Mouse (Mus musculus): ENCODE data around the gene Tspyl1. TPM values are rescaled to one million over a fixed set of nuclear protein-coding genes. Genes with fewer than 3 reads are reported as not detected.

The Tspyl1 gene
- polyA plus RNA-seq, 1 experiment: 33.6 TPM

DNA sequence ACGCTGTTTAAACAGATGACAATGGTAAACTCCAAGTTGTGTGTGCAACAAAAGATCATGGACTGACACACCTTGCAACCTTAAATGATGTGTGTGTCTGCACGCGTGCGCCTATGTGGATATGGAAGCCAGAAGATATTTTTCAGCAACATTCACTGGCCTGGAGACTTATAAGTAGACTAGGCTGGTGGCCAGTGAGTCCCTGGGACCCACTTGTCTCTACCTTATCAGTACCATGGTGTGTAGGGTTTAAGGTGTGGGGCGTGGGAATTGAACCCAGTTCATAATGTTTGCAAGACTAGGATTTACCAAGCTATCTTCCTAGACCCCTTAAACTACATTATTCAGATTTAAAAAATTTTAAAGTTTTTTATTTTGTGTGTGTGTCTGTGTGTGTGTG lies 45.2 kb downstream of the Tspyl1 start:
- 69% methylated on average over 5 of the region's 5 CpGs for WGBS
- no peak overlapping the region for H3K4me3 ChIP-seq (replicated peaks; ENCODE audit: extremely low read depth, low read depth, low read length)
- TF ChIP-seq POLR2A (IDR thresholded peaks at IDR 0.05; ENCODE audit: borderline replicate concordance, extremely low read depth, low read depth, low read length) (no peak), CTCF (IDR thresholded peaks at IDR 0.05; ENCODE audit: insufficient read depth, low read length) (no peak)
- DNase-seq: no peak
- H3K4me1 ChIP-seq (ENCODE audit: control insufficient read depth, insufficient read depth, low read length): no peaks in the 10 kb centered on the region

DNA sequence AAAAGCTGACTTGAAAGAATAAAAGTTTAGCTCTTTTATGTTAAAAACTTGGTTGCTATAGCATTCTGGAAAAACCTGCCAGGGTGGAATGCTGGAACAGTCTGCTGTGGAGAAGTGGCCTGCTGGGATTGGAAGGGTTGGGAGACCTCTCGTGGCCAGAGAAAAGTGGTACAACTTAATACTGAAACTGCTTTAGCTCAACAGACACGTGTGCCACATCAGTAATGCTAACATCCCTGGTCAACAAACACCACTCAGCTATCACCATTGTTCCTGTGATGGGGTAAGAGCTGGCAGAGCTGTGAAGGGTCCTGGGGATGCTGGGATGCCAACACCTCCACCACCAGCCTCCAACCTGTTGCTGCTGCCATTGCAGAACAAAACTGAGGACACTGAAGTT lies 46.3 kb downstream of the Tspyl1 start:
- Histone ChIP-seq H3K4me3 (replicated peaks; ENCODE audit: extremely low read depth, low read depth, low read length) (no peak overlapping the region), H3K4me1 (ENCODE audit: control insufficient read depth, insufficient read depth, low read length) (no peaks in the 10 kb centered on the region)
- DNase-seq: peak; percentile 21
- TF ChIP-seq CTCF (IDR thresholded peaks at IDR 0.05; ENCODE audit: insufficient read depth, low read length) (peak; percentile 75), POLR2A (IDR thresholded peaks at IDR 0.05; ENCODE audit: borderline replicate concordance, extremely low read depth, low read depth, low read length) (no peak)
- 7% methylated on average over 2 of the region's 2 CpGs for WGBS

Other genes starting within 250 kb of the Tspyl1 start
- gene Trappc3l, start 244.6 kb upstream of the Tspyl1 start, polyA plus RNA-seq (2012; rRNA removed): not detected in 2 replicates
- not detected in 2 replicates for gene Calhm4, start 237.9 kb upstream of the Tspyl1 start, polyA plus RNA-seq (2012; rRNA removed)
- 0.49 and 1.2 TPM in 2 replicates for gene Calhm5, start 185.7 kb upstream of the Tspyl1 start, polyA plus RNA-seq (2012; rRNA removed)
- gene Calhm6, start 154.2 kb upstream of the Tspyl1 start, polyA plus RNA-seq (2012; rRNA removed): 2.3 and 2.4 TPM in 2 replicates
- gene Dse, start 74.5 kb upstream of the Tspyl1 start, polyA plus RNA-seq (2012; rRNA removed): 12.4 and 16.2 TPM in 2 replicates
- gene Tspyl4, start 15.3 kb downstream of the Tspyl1 start, polyA plus RNA-seq (2012; rRNA removed): 7.2 and 13.0 TPM in 2 replicates
- gene Col10a1, start 107.8 kb downstream of the Tspyl1 start, polyA plus RNA-seq (2012; rRNA removed): 0.05 and 0.83 TPM in 2 replicates
- 6.5 and 6.6 TPM in 2 replicates for gene Nt5dc1, start 136.4 kb downstream of the Tspyl1 start, polyA plus RNA-seq (2012; rRNA removed)
- gene Frk, start 201.2 kb downstream of the Tspyl1 start, polyA plus RNA-seq (2012; rRNA removed): 0.80 and 1.5 TPM in 2 replicates